Mouse (Mus musculus) heart, embryonic 11.5 days (tissue): ENCODE data around the gene Mfap2. TPM values are rescaled to one million over a fixed set of nuclear protein-coding genes. Genes with fewer than 3 reads are reported as not detected.

Experiments used
- ATAC-seq: fragments of 200-750 bp; cut with Nextera tagmentation; replicated peaks from 2 replicates; pipeline ENCODE4 v1.8.0; 2017; ENCODE audit warnings: moderate library complexity; ENCODE audit not compliant: insufficient number of reproducible peaks, low FRiP score, low TSS enrichment
- H3K27ac ChIP-seq: fragments of 300-500 bp; sonication (generic); 2 replicates; pipeline ENCODE4 v1.5.1; 2014; ENCODE audit warnings: mild to moderate bottlenecking, low read depth, low read length
- H3K27me3 ChIP-seq: fragments of 300-500 bp; sonication (generic); 2 replicates; pipeline ENCODE4 v1.6.1; 2014; ENCODE audit warnings: mild to moderate bottlenecking, low read length, mixed read lengths; ENCODE audit not compliant: control insufficient read depth, insufficient read depth
- H3K36me3 ChIP-seq: fragments of 300-500 bp; sonication (generic); 2 replicates; pipeline ENCODE4 v1.6.1; 2014; ENCODE audit warnings: mild to moderate bottlenecking, low read length, moderate library complexity, mixed read lengths; ENCODE audit not compliant: control insufficient read depth, insufficient read depth
- H3K4me1 ChIP-seq: fragments of 300-500 bp; sonication (generic); 2 replicates; pipeline ENCODE4 v1.6.1; 2014; ENCODE audit warnings: low read length; ENCODE audit not compliant: control insufficient read depth, insufficient read depth
- H3K4me2 ChIP-seq: fragments of 300-500 bp; sonication (generic); 2 replicates; pipeline ENCODE4 v1.6.1; 2014; ENCODE audit warnings: mild to moderate bottlenecking, moderate library complexity
- H3K4me3 ChIP-seq: fragments of 300-500 bp; sonication (generic); 2 replicates; pipeline ENCODE4 v1.5.1; 2014; ENCODE audit warnings: low read depth, low read length
- H3K9ac ChIP-seq: fragments of 300-500 bp; sonication (generic); 2 replicates; pipeline ENCODE4 v1.6.1; 2014; ENCODE audit warnings: mild to moderate bottlenecking, low read depth, low read length, moderate library complexity
- H3K9me3 ChIP-seq: fragments of 300-500 bp; sonication (generic); replicated peaks from 2 replicates; pipeline ENCODE4 v1.6.1; 2016; ENCODE audit warnings: low read length; ENCODE audit not compliant: control insufficient read depth
- WGBS: fragments of 180-500 bp; shearing (Covaris S2); extraction: QIAGEN DNeasy Blood & Tissue Kit; methylation state at CpG from one replicate; pipeline ENCODE4 v1.1.7; 2014; ENCODE audit not compliant: insufficient replicate concordance; 5-methylcytosine and 5-hydroxymethylcytosine counted together
- polyA plus RNA-seq: library from polyadenylated mRNA; unstranded; fragments of >200 nt; fragmentation: Nextera tagmentation; extraction: Ambion mirVana; gene quantifications from 2 replicates; pipeline ENCODE4 v1.2.1, GENCODE M21; 2014

Mfap2 gene
- polyA plus RNA-seq, 1 experiment from 2014 or later = 248 TPM

DNA sequence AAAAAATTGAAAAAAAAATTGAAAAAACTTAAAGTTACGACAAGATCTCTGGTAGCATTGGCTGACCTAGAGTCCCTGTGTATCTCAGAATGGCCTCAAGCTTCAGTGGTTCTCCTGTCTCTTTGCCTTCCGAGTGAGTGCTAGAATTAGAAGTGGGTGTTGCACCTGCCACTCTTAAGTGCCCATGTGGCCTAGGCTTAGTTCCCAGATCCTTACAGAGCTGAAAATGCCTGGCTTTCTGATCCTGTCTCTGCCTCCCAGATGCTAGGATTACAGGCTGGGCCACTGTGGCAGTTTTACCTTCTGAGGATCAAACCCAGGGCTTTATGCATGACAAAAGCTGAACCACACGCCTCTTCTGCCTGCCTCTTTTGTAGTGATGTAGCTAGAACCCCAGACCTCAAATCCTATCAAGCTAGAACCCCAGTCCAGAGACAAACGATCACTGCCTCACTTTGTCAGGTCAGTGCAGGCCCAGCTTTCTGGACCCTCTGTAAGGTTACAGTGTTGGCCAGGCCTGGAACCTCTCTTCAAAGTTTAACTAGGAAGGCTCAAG lies 54.0 kb downstream of the Mfap2 start:
- Histone ChIP-seq H3K9me3 (no peaks in the 10 kb centered on the region), H3K4me3 (no peak overlapping the region), H3K27ac (no peak overlapping the region), H3K4me1 (peaks cover 13% of the 10 kb centered on the region), H3K4me2 (no peak overlapping the region), H3K27me3 (no peaks in the 10 kb centered on the region), H3K36me3 (peaks cover 30% of the 10 kb centered on the region), H3K9ac (no peak overlapping the region)
- no peak for ATAC-seq
- 76% methylated on average over 4 of the region's 4 CpGs for whole genome bisulfite sequencing

DNA sequence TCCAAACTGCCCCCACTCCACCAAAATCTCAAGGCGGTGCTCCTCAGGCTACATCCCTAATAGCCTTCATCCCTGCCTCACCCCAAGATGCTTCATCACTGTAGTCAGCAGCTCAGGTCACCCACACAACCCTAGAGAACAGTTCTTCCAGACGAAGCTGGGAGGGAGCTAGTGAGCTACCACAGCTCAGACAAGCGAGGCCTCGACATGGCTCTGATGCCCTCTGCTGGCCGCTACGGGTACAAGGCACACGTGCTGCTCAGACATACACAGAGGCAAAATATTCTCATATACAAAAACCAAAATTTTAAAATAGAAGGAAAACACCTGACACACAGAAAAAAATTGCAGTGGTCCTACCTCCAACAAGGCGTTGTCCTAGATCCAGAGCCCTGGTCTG lies 54.9 kb downstream of the Mfap2 start:
- Histone ChIP-seq H3K9me3 (no peaks in the 10 kb centered on the region), H3K4me1 (peaks cover 12% of the 10 kb centered on the region), H3K36me3 (peaks cover 37% of the 10 kb centered on the region), H3K4me2 (no peak overlapping the region), H3K27ac (no peak overlapping the region), H3K4me3 (no peak overlapping the region), H3K9ac (no peak overlapping the region), H3K27me3 (no peaks in the 10 kb centered on the region)
- no peak for ATAC-seq
- 5% methylated on average over 8 of the region's 8 CpGs for WGBS

Other genes with a start within 250 kb of the Mfap2 start
- gene Padi4, start 236.2 kb upstream of the Mfap2 start, polyA plus RNA-seq = 1.9 and 2.4 TPM in 2 replicates
- gene Padi3, start 199.8 kb upstream of the Mfap2 start, polyA plus RNA-seq = 0.39 and 0.63 TPM in 2 replicates
- 0.19 and 0.24 TPM in 2 replicates for gene Padi1, start 164.6 kb upstream of the Mfap2 start, polyA plus RNA-seq
- 3.8 and 5.9 TPM in 2 replicates for gene Padi2, start 104.1 kb upstream of the Mfap2 start, polyA plus RNA-seq
- 760 and 778 TPM in 2 replicates for gene Sdhb, start 49.2 kb upstream of the Mfap2 start, polyA plus RNA-seq
- 18.2 and 18.9 TPM in 2 replicates for gene Atp13a2, start 23.5 kb upstream of the Mfap2 start, polyA plus RNA-seq
- gene Crocc, start 50.1 kb downstream of the Mfap2 start, polyA plus RNA-seq = 4.5 and 4.7 TPM in 2 replicates
- gene Necap2, start 67.9 kb downstream of the Mfap2 start, polyA plus RNA-seq = 34.4 and 41.9 TPM in 2 replicates
- 0.64 TPM in 1 of 2 replicates, not detected in the other for gene Spata21, start 77.9 kb downstream of the Mfap2 start, polyA plus RNA-seq
- 23.6 and 25.7 TPM in 2 replicates for gene Szrd1, start 129.4 kb downstream of the Mfap2 start, polyA plus RNA-seq
- gene Fbxo42, start 137.5 kb downstream of the Mfap2 start, polyA plus RNA-seq = 18.5 and 19.3 TPM in 2 replicates
- 2.0 and 2.4 TPM in 2 replicates for gene Rsg1, start 203.5 kb downstream of the Mfap2 start, polyA plus RNA-seq
- 1.2 and 1.3 TPM in 2 replicates for gene Arhgef19, start 229.1 kb downstream of the Mfap2 start, polyA plus RNA-seq